Mouse (Mus musculus) bone marrow macrophage, adult 2 months (primary cell): ENCODE data around the gene Olfr1416. TPM values are rescaled to one million over a fixed set of nuclear protein-coding genes. Genes with fewer than 3 reads are reported as not detected.
A peak's percentile ranks its signal among the peaks of the same experiment; 100 is the strongest.
"Not testable (repeated sequence)": the region's sequence is repeated elsewhere in the genome, so short reads cannot be mapped to it uniquely, and the experiment has no call there.

Source experiments
- H3K27ac ChIP-seq: 2 replicates; pipeline ENCODE4 v1.5.1; 2012; ENCODE audit warnings: low read depth, low read length; ENCODE audit not compliant: insufficient read depth
- H3K4me1 ChIP-seq: 2 replicates; pipeline ENCODE4 v1.6.1; 2012; ENCODE audit warnings: low read length; ENCODE audit not compliant: control insufficient read depth, insufficient read depth
- H3K4me3 ChIP-seq: 2 replicates; pipeline ENCODE4 v1.5.1; 2012; ENCODE audit warnings: mild to moderate bottlenecking, low read length, moderate library complexity; ENCODE audit not compliant: insufficient read depth
- CTCF ChIP-seq: IDR thresholded peaks from 2 replicates; pipeline ENCODE4 v1.5.1; 2012; ENCODE audit warnings: low read depth, mild to moderate bottlenecking, low read length, moderate library complexity
- POLR2A ChIP-seq: IDR thresholded peaks from 2 replicates; pipeline ENCODE4 v1.6.1; 2012; ENCODE audit warnings: mild to moderate bottlenecking, low read depth, low read length, borderline replicate concordance
- polyA plus RNA-seq: library from polyadenylated mRNA; stranded (reverse); fragments of >200 nt; gene quantifications from 2 replicates; pipeline ENCODE4 v1.2.4, GENCODE M21; 2012; ENCODE audit not compliant: missing spikeins, insufficient read depth, insufficient read length

The Olfr1416 gene
- polyA plus RNA-seq = not detected in 2 replicates

DNA sequence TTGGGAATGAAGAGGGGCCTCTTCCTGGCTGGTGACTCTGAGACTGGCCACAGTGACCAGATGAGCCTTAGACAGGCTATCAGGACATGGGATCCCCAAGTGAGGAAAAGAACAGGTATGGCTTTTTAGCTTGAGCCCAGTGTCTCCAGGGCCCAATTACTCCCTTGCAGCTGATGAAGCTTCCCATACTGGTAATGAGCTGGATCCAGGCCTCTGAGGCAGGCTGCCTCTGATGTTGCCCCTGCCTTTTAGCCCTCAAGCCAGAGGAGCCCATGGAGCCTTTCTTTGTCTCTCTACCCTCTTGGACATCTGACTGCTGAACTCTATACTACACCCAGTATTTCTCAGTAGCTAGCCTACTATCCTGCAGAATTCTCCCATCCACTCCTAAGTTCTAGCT is at the start of gene Olfr1416:
Gene Olfr1416 (minus strand): TSS at position 101 of the 400 bp plus-strand sequence.
- TF ChIP-seq POLR2A (no peak), CTCF (no peak)
- Histone ChIP-seq H3K4me3 (no peak within 1 kb of the TSS), H3K27ac (no peak within 1 kb of the TSS), H3K4me1 (no peaks in the 10 kb centered on the region)

DNA sequence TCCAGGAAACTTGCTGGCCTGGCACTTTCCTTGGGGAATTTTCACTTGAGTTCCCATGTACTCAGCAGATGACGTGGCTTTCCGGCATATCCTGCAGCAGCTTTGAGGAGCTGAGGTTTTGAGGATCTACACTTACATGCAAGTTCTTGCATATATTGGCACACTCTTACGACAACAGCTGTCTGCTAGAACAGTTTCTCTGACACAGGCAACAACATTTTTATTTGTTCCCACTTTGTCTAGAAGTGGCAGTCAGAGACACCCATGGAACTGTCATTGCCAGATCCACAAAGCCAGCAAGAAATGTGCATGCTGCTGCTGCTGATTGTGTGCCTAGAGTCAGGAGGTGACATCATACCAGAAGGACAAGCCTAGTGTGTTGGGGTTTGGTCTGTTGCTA is 38.9 kb upstream of the Olfr1416 start:
- TF ChIP-seq POLR2A = no peak
- TF ChIP-seq CTCF = no peak
- Histone ChIP-seq H3K27ac (no peak overlapping the region), H3K4me1 (no peaks in the 10 kb centered on the region), H3K4me3 (no peak overlapping the region)

DNA sequence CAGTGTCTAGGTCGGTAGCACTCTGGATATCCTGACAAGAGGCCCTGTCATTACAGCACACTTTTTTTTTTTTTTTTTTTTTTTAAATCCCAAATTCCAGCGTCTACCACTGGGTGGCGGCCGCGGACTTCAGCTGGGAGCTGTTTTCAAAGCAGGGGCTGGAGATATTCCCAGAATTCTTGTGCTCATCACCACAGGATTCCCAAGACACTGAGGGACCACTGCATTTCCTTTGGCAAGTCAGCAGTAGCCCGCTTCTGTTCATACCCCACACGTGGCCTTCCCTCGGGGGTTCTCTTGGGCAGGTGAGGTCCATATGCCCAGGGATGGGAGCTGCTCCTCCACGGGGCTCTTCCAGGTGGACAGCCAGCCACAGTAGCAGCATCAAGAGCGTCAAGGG is 36.5 kb upstream of the Olfr1416 start:
- H3K27ac ChIP-seq = no peak overlapping the region
- no peaks in the 10 kb centered on the region for H3K4me1 ChIP-seq
- no peak overlapping the region for H3K4me3 ChIP-seq
- TF ChIP-seq CTCF (peak; percentile 78), POLR2A (no peak)

DNA sequence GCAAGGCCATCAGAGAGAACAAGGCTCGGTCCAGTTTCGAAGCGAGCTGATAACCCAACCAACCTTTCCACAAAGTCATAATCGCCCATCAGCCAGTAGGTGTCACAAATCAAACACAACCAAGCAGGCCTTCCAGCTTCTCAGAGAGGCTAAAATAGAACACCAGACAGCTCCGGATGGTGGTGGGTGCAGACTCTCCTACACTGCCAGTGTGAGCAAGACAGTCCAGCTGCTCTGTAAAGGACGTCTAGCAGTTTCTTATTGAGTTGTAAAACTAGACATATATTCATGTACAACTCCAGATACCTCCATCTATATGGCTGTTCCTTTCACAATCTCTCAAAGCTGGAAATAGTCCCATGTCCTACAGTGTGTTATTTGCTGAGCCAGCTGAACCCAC is 34.1 kb upstream of the Olfr1416 start:
- no peaks in the 10 kb centered on the region for H3K4me1 ChIP-seq
- TF ChIP-seq CTCF (no peak), POLR2A (no peak)
- H3K27ac ChIP-seq = no peak overlapping the region
- no peak overlapping the region for H3K4me3 ChIP-seq

DNA sequence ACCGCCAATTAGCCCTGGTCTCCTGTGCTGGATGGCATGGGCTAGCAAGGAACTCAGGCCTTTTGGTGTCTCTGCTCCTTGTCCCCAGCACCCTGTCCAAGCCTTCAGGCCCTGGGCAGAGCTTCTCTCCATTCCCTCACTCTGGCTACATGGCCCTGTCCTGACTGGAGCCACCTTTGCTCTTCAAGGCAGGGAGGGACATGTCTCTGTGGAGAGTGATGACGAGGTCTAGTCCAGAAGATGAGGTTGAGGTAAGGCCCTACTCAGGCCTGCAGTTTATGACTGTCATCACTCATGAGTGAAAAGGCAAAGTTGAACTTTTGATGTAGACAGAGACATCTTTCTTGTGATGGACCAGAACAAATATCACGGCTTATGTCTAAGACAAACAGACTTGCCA is 33.6 kb upstream of the Olfr1416 start, which contains the start of gene Olfr1414:
Gene Olfr1414 (minus strand): TSS at position 101 of the 400 bp plus-strand sequence.
- TF ChIP-seq POLR2A = no peak
- no peak for TF ChIP-seq CTCF
- Histone ChIP-seq H3K27ac (no peak within 1 kb of the TSS), H3K4me3 (no peak within 1 kb of the TSS), H3K4me1 (no peaks in the 10 kb centered on the region)

DNA sequence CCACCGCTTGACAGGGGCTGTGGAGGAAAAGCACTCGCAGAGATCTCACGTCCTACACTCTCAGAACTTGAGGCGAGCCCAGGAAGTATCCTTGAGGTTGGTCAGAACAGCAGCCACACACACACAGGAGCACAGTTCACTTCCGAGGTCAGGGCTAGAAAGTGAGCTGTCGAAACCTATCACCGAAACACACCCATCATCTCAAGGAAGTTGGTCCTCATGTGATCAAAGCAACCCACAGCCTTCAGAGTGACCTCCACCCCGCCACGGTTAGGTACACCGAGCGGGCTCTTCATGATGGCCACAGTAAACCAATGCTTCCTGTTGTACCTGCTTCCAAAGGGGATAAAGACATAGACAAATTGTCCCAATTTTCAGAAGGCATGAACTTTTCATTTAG is 30.5 kb upstream of the Olfr1416 start:
- Histone ChIP-seq H3K4me1 (no peaks in the 10 kb centered on the region), H3K4me3 (no peak overlapping the region), H3K27ac (no peak overlapping the region)
- TF ChIP-seq CTCF = no peak
- no peak for TF ChIP-seq POLR2A

DNA sequence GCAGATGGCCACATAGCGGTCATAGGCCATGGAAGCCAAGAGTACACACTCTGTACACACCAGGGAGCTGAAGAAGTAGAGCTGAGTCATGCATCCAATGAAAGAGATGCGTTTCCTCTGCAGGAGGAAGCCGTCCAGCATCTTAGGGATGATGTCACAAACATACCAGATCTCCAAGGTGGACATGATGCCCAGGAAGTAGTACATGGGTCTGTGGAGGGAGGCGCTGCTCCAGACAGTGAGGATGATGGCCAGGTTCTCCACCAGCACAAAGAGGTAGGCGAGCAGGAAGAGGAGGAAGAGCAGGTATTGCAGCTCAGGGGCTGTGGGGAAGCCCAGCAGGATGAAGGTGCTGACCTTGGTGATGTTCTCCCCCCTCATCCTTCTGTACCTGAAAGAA is 26.7 kb upstream of the Olfr1416 start:
- H3K4me3 ChIP-seq, H3K4me1 ChIP-seq, H3K27ac ChIP-seq: not testable (repeated sequence)

DNA sequence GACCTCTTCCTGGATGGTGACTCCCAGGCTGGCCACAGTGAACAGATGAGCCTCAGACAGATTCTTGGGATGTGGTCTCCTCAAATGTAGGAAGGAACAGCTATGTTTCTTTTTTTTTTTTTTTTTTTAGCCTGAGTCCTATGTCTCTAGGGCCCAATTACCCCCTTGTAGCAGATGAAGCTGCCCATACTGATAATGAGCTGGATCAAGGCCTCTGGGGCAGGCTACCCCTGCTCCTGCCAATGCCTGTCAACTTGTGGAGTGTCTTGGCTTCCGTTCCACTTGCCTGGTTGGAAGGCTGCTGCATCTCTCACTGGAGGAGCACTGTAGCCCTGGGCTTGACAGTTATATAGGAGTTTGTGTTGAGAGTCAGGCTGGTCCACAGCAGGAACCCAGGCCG is 11.1 kb upstream of the Olfr1416 start, which contains the start of gene Olfr1415:
Gene Olfr1415 (minus strand): TSS at position 101 of the 400 bp plus-strand sequence.
- TF ChIP-seq CTCF = no peak
- TF ChIP-seq POLR2A = no peak
- H3K27ac ChIP-seq = no peak within 1 kb of the TSS
- no peaks in the 10 kb centered on the region for H3K4me1 ChIP-seq
- no peak within 1 kb of the TSS for H3K4me3 ChIP-seq

DNA sequence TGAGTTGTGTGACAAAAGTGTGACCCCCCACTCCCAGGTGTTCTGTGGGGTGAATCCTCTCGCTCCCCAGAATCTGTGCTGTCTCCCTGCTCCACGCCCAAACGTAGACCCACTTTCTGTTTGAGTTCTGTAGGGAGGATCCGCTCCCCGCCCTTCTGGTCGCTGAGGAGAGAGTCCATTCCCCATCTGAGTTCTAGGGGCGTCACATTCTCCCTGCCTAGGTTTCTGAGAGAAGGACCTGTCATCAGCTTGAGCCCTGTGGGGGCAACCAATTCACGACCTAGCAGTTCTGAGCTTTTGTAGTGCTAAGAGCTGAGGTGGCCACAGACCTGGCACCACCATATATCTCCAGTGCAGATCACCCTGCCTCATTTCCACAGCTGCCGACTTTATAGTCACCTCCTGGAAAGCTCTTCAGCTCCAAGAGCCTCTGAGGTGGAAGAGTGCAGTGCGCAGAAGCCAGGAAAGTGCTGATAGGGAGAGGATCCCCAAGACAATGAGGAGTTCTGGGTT is 10.8 kb downstream of the Olfr1416 start:
- peak overlapping the region; percentile 35 for H3K27ac ChIP-seq
- H3K4me1 ChIP-seq = peaks cover 2% of the 10 kb centered on the region; the same call in 1 of the 2 replicates
- H3K4me3 ChIP-seq = peak overlapping the region; percentile 76
- TF ChIP-seq CTCF = no peak
- no peak for TF ChIP-seq POLR2A

DNA sequence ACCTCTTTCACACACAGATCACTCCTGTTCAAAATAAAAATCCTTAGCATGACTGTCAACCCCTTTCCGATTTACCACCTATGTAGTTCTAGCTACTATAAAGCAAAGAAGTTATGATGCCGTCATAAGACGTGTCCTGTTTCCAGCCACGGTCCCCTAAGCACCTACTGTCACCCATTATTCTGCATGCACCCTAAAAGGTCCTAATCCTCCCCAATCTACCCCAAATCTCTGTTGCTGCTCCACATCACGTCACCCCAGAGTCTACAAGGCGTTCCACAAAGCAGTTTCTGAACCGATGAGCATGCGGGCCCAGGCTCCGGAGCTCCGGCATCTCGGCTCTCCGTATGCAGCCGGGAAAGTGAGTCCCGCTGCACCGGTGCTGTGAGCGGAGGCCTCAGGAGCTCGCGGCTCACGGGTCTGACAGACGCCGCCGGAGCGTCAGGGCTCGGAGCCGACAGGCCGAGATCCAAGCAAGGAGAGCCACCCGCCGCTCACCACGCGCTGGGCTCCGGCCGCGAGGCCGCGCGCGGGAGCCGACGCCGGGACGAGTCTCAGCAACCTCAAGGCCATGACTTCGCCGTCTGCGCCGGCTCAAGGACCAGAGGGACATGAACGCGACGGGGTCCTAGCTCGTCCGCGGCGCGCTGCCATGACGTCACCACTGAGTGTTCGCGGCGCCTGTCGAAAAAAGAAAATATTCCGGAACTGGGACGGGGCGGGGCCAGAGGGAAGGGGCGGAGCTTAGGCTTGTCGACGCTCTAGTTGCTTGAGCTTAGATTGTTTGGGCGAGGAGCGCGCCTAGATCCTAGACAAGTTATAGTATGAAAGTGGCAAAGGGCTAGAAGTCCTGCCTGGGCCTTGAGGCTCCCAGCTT is 11.5 kb downstream of the Olfr1416 start, which contains the start of gene Ndufa10:
Gene Ndufa10 (minus strand): TSS at position 696 of the 877 bp plus-strand sequence.
- H3K4me1 ChIP-seq = peaks cover 2% of the 10 kb centered on the region; the same call in 1 of the 2 replicates
- TF ChIP-seq POLR2A (no peak), CTCF (no peak)
- peak within 1 kb of the TSS; percentile 52 for H3K27ac ChIP-seq
- H3K4me3 ChIP-seq = peak within 1 kb of the TSS; percentile 97
